Mouse (Mus musculus): ENCODE results near the gene Socs2.

- TF ChIP-seq CTCF (IDR thresholded peaks at IDR 0.05; ENCODE audit: extremely low read depth, insufficient read length, insufficient replicate concordance, low read depth, low read length) = no peak
- TF ChIP-seq POLR2A (IDR thresholded peaks at IDR 0.05; ENCODE audit: low read depth, low read length) = no peak
These were observed 59.3 kb downstream of the Socs2 start for GRCm38 (mm10) chr10:95357721-95358120.

All from small intestine, adult 2 months (tissue).